Mouse (Mus musculus): ENCODE results near the gene Slc27a3. TPM values are rescaled to one million over a fixed set of nuclear protein-coding genes. Genes with fewer than 3 reads are reported as not detected.

Slc27a3 gene
- total and polyA plus RNA-seq, 2 experiments from 2014 or later, result 2.4 to 6.2 TPM

DNA sequence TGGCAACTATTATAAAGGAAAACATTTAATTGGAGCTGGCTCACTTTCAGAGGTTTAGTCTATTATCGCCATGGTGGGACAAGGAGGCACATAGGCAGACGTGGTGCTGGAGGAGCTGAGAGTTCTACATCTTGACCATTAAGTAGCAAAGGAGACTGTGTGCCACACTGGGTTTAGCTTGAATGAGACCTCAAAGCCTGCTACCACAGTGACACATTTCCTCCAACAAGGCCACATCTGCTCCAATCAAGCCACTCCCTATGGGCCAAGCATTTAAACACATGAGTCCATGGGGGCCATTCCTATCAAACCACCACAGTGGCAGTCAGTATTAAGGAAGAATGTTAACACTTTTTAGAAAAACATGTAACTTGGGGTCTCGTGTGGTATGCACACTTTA, 51.5 kb downstream of the Slc27a3 start:
- peaks cover 13% of the 10 kb centered on the region for H3K36me3 ChIP-seq (replicated peaks; ENCODE audit: control insufficient read depth, insufficient read depth, low read length)
- ATAC-seq (ENCODE audit: insufficient read depth, low read depth) (no peak), DNase-seq (ENCODE audit: low spot score) (no peak)
- no peak overlapping the region for H3K9ac ChIP-seq (replicated peaks; ENCODE audit: low read depth, low read length)
- no peaks in the 10 kb centered on the region for H3K27me3 ChIP-seq (ENCODE audit: control insufficient read depth, insufficient read depth, low read length)
- no peak overlapping the region for H3K4me3 ChIP-seq (ENCODE audit: low read depth, low read length)
- 45% methylated on average over 3 of the region's 3 CpGs for WGBS
- no peaks in the 10 kb centered on the region for H3K9me3 ChIP-seq (replicated peaks; ENCODE audit: control insufficient read depth, low read length)
- H3K4me1 ChIP-seq (ENCODE audit: control insufficient read depth, insufficient read depth), result no peaks in the 10 kb centered on the region
- no peak overlapping the region for H3K4me2 ChIP-seq (ENCODE audit: low read depth, low read length)
- H3K27ac ChIP-seq (ENCODE audit: low read depth), result peak overlapping the region; percentile 0; the same call in 1 of the 2 replicates
- TF ChIP-seq CTCF (IDR thresholded peaks at IDR 0.05; ENCODE audit: low read depth) (no peak), EP300 (IDR thresholded peaks at IDR 0.05; ENCODE audit: low read depth) (no peak)

DNA sequence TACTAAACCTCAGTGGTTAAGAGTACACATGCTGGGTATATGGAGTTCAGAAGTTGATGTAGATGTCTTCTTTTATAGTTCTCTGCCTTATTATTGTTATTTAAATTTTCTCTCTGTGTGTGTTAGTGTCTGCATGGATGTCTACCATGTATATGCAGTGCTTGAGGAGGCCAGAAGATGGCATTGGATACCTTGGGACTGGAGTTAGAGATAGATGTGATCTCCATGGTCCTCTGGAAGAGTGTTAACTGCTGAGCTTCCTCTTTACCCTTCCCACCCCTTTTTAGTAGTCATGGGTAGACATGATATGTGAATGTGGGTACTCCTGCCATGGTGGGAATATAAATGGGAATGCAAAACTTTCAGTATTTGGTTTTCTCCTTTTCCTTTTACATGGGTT, 54.2 kb downstream of the Slc27a3 start:
- H3K27ac ChIP-seq (ENCODE audit: low read depth), result no peak overlapping the region
- H3K9me3 ChIP-seq (replicated peaks; ENCODE audit: control insufficient read depth, low read length), result no peaks in the 10 kb centered on the region
- H3K9ac ChIP-seq (replicated peaks; ENCODE audit: low read depth, low read length), result no peak overlapping the region
- H3K27me3 ChIP-seq (ENCODE audit: control insufficient read depth, insufficient read depth, low read length), result no peaks in the 10 kb centered on the region
- H3K4me2 ChIP-seq (ENCODE audit: low read depth, low read length), result no peak overlapping the region
- H3K4me3 ChIP-seq (ENCODE audit: low read depth, low read length), result no peak overlapping the region
- ATAC-seq (ENCODE audit: insufficient read depth, low read depth) (no peak), DNase-seq (ENCODE audit: low spot score) (no peak)
- H3K4me1 ChIP-seq (ENCODE audit: control insufficient read depth, insufficient read depth), result no peaks in the 10 kb centered on the region
- TF ChIP-seq CTCF (IDR thresholded peaks at IDR 0.05; ENCODE audit: low read depth), result 0 out of 2 replicates have a peak, but pooled peaks have one; percentile 5
- no peak for TF ChIP-seq EP300 (IDR thresholded peaks at IDR 0.05; ENCODE audit: low read depth)
- no peaks in the 10 kb centered on the region for H3K36me3 ChIP-seq (replicated peaks; ENCODE audit: control insufficient read depth, insufficient read depth, low read length)

Other genes with a start within 250 kb of the Slc27a3 start
- gene Rps27, start 176.3 kb downstream of the Slc27a3 start, total RNA-seq (2014; rRNA removed; ENCODE audit: low replicate concordance), result 3,347 and 4,005 TPM in 2 replicates
- gene Rps27, start 176.3 kb downstream of the Slc27a3 start, polyA plus RNA-seq (2015; fragmentation: Nextera tagmentation; extraction: Ambion mirVana), result 908 and 957 TPM in 2 replicates
- gene Rab13, start 176.2 kb downstream of the Slc27a3 start, total RNA-seq (2014; rRNA removed; ENCODE audit: low replicate concordance), result 9.7 and 13.7 TPM in 2 replicates
- gene Rab13, start 176.2 kb downstream of the Slc27a3 start, polyA plus RNA-seq (2015; fragmentation: Nextera tagmentation; extraction: Ambion mirVana), result 17.9 and 18.2 TPM in 2 replicates
- 78.5 and 87.2 TPM in 2 replicates for gene Jtb, start 158.3 kb downstream of the Slc27a3 start, total RNA-seq (2014; rRNA removed; ENCODE audit: low replicate concordance)
- 116 TPM in 2 replicates for gene Jtb, start 158.3 kb downstream of the Slc27a3 start, polyA plus RNA-seq (2015; fragmentation: Nextera tagmentation; extraction: Ambion mirVana)
- 2.4 TPM in 1 of 2 replicates, not detected in the other for gene Creb3l4, start 146.4 kb downstream of the Slc27a3 start, total RNA-seq (2014; rRNA removed; ENCODE audit: low replicate concordance)
- 1.2 TPM in 2 replicates for gene Creb3l4, start 146.4 kb downstream of the Slc27a3 start, polyA plus RNA-seq (2015; fragmentation: Nextera tagmentation; extraction: Ambion mirVana)
- gene Slc39a1, start 141.8 kb downstream of the Slc27a3 start, total RNA-seq (2014; rRNA removed; ENCODE audit: low replicate concordance), result 157 and 158 TPM in 2 replicates
- gene Slc39a1, start 141.8 kb downstream of the Slc27a3 start, polyA plus RNA-seq (2015; fragmentation: Nextera tagmentation; extraction: Ambion mirVana), result 93.3 and 95.5 TPM in 2 replicates
- gene Crtc2, start 135.8 kb downstream of the Slc27a3 start, total RNA-seq (2014; rRNA removed; ENCODE audit: low replicate concordance), result 11.6 and 17.8 TPM in 2 replicates
- gene Crtc2, start 135.8 kb downstream of the Slc27a3 start, polyA plus RNA-seq (2015; fragmentation: Nextera tagmentation; extraction: Ambion mirVana), result 6.3 and 7.2 TPM in 2 replicates
- 18.4 and 32.6 TPM in 2 replicates for gene Dennd4b, start 124.8 kb downstream of the Slc27a3 start, total RNA-seq (2014; rRNA removed; ENCODE audit: low replicate concordance)
- 3.4 and 4.6 TPM in 2 replicates for gene Dennd4b, start 124.8 kb downstream of the Slc27a3 start, polyA plus RNA-seq (2015; fragmentation: Nextera tagmentation; extraction: Ambion mirVana)
- gene Gatad2b, start 96.8 kb downstream of the Slc27a3 start, total RNA-seq (2014; rRNA removed; ENCODE audit: low replicate concordance), result 14.1 and 25.3 TPM in 2 replicates
- gene Gatad2b, start 96.8 kb downstream of the Slc27a3 start, polyA plus RNA-seq (2015; fragmentation: Nextera tagmentation; extraction: Ambion mirVana), result 5.8 and 6.4 TPM in 2 replicates
- gene Ints3, start 43.7 kb upstream of the Slc27a3 start, total RNA-seq (2014; rRNA removed; ENCODE audit: low replicate concordance), result 26.1 and 26.6 TPM in 2 replicates
- gene Ints3, start 43.7 kb upstream of the Slc27a3 start, polyA plus RNA-seq (2015; fragmentation: Nextera tagmentation; extraction: Ambion mirVana), result 7.8 and 8.3 TPM in 2 replicates
- gene Npr1, start 75.9 kb upstream of the Slc27a3 start, total RNA-seq (2014; rRNA removed; ENCODE audit: low replicate concordance), result 26.4 and 30.9 TPM in 2 replicates
- gene Npr1, start 75.9 kb upstream of the Slc27a3 start, polyA plus RNA-seq (2015; fragmentation: Nextera tagmentation; extraction: Ambion mirVana), result 10.2 and 11.2 TPM in 2 replicates
- 46.8 and 53.5 TPM in 2 replicates for gene Ilf2, start 86.2 kb upstream of the Slc27a3 start, total RNA-seq (2014; rRNA removed; ENCODE audit: low replicate concordance)
- gene Ilf2, start 86.2 kb upstream of the Slc27a3 start, polyA plus RNA-seq (2015; fragmentation: Nextera tagmentation; extraction: Ambion mirVana), result 60.2 and 60.8 TPM in 2 replicates
- gene Snapin, start 101.1 kb upstream of the Slc27a3 start, total RNA-seq (2014; rRNA removed; ENCODE audit: low replicate concordance), result 44.3 and 59.2 TPM in 2 replicates
- gene Snapin, start 101.1 kb upstream of the Slc27a3 start, polyA plus RNA-seq (2015; fragmentation: Nextera tagmentation; extraction: Ambion mirVana), result 85.5 and 90.5 TPM in 2 replicates
- 117 and 121 TPM in 2 replicates for gene Chtop, start 119.6 kb upstream of the Slc27a3 start, total RNA-seq (2014; rRNA removed; ENCODE audit: low replicate concordance)
- 79.0 and 85.1 TPM in 2 replicates for gene Chtop, start 119.6 kb upstream of the Slc27a3 start, polyA plus RNA-seq (2015; fragmentation: Nextera tagmentation; extraction: Ambion mirVana)
- 221 and 462 TPM in 2 replicates for gene S100a1, start 124.5 kb upstream of the Slc27a3 start, total RNA-seq (2014; rRNA removed; ENCODE audit: low replicate concordance)
- 721 and 746 TPM in 2 replicates for gene S100a1, start 124.5 kb upstream of the Slc27a3 start, polyA plus RNA-seq (2015; fragmentation: Nextera tagmentation; extraction: Ambion mirVana)
- gene S100a13, start 124.5 kb upstream of the Slc27a3 start, total RNA-seq (2014; rRNA removed; ENCODE audit: low replicate concordance), result 45.9 and 86.2 TPM in 2 replicates
- gene S100a13, start 124.5 kb upstream of the Slc27a3 start, polyA plus RNA-seq (2015; fragmentation: Nextera tagmentation; extraction: Ambion mirVana), result 144 and 146 TPM in 2 replicates
- gene S100a14, start 136.9 kb upstream of the Slc27a3 start, total RNA-seq (2014; rRNA removed; ENCODE audit: low replicate concordance), result 7.2 TPM in 1 of 2 replicates, not detected in the other
- 0.12 TPM in 1 of 2 replicates, not detected in the other for gene S100a14, start 136.9 kb upstream of the Slc27a3 start, polyA plus RNA-seq (2015; fragmentation: Nextera tagmentation; extraction: Ambion mirVana)
- gene S100a16, start 147.3 kb upstream of the Slc27a3 start, total RNA-seq (2014; rRNA removed; ENCODE audit: low replicate concordance), result 131 and 139 TPM in 2 replicates
- gene S100a16, start 147.3 kb upstream of the Slc27a3 start, polyA plus RNA-seq (2015; fragmentation: Nextera tagmentation; extraction: Ambion mirVana), result 89.8 and 95.6 TPM in 2 replicates
- not detected in 2 replicates for gene S100a3, start 170.6 kb upstream of the Slc27a3 start, total RNA-seq (2014; rRNA removed; ENCODE audit: low replicate concordance)
- gene S100a3, start 170.6 kb upstream of the Slc27a3 start, polyA plus RNA-seq (2015; fragmentation: Nextera tagmentation; extraction: Ambion mirVana), result 0.16 TPM in 1 of 2 replicates, not detected in the other
- gene S100a2, start 200.3 kb upstream of the Slc27a3 start, total RNA-seq (2014; rRNA removed; ENCODE audit: low replicate concordance), result not detected in 2 replicates
- gene S100a2, start 200.3 kb upstream of the Slc27a3 start, polyA plus RNA-seq (2015; fragmentation: Nextera tagmentation; extraction: Ambion mirVana), result not detected in 2 replicates
- gene Gm42674, start 212.0 kb upstream of the Slc27a3 start, total RNA-seq (2014; rRNA removed; ENCODE audit: low replicate concordance), result not detected in 2 replicates
- gene Gm42674, start 212.0 kb upstream of the Slc27a3 start, polyA plus RNA-seq (2015; fragmentation: Nextera tagmentation; extraction: Ambion mirVana), result not detected in 2 replicates
- 1.3 TPM in 1 of 2 replicates, not detected in the other for gene S100a4, start 213.8 kb upstream of the Slc27a3 start, total RNA-seq (2014; rRNA removed; ENCODE audit: low replicate concordance)
- gene S100a4, start 213.8 kb upstream of the Slc27a3 start, polyA plus RNA-seq (2015; fragmentation: Nextera tagmentation; extraction: Ambion mirVana), result 4.4 and 4.8 TPM in 2 replicates
- gene S100a5, start 218.6 kb upstream of the Slc27a3 start, total RNA-seq (2014; rRNA removed; ENCODE audit: low replicate concordance), result not detected in 2 replicates
- gene S100a5, start 218.6 kb upstream of the Slc27a3 start, polyA plus RNA-seq (2015; fragmentation: Nextera tagmentation; extraction: Ambion mirVana), result not detected in 2 replicates
- gene S100a6, start 222.9 kb upstream of the Slc27a3 start, total RNA-seq (2014; rRNA removed; ENCODE audit: low replicate concordance), result 16.5 and 82.9 TPM in 2 replicates
- 97.5 and 110 TPM in 2 replicates for gene S100a6, start 222.9 kb upstream of the Slc27a3 start, polyA plus RNA-seq (2015; fragmentation: Nextera tagmentation; extraction: Ambion mirVana)

Data from heart, postnatal 0 days (tissue).